Mouse (Mus musculus) embryonic fibroblast, embryonic 13.5 days (primary cell): ENCODE measurements around the gene Rrp36.

Experiments
- CTCF ChIP-seq: IDR thresholded peaks from 2 replicates; pipeline ENCODE4 v1.5.1; 2011; ENCODE audit warnings: mild to moderate bottlenecking, control low read depth, low read length, moderate library complexity, borderline replicate concordance; ENCODE audit not compliant: insufficient read depth
- POLR2A ChIP-seq: IDR thresholded peaks from 2 replicates; pipeline ENCODE4 v1.6.1; 2011; ENCODE audit warnings: low read depth, mild to moderate bottlenecking, control low read depth, low read length, moderate library complexity

GRCm38 (mm10) chr17:46636831-46637523, 37.2 kb downstream of the Rrp36 start:
- TF ChIP-seq CTCF (no peak), POLR2A (no peak)
